Mouse (Mus musculus): ENCODE data around the gene Eef1akmt3.

- no peak for TF ChIP-seq POLR2A (IDR thresholded peaks at IDR 0.05; ENCODE audit: borderline replicate concordance, low read depth, low read length)
- no peak for TF ChIP-seq CTCF (IDR thresholded peaks at IDR 0.05; ENCODE audit: low read depth, low read length)
Measured at GRCm38 (mm10) chr10:127065981-127066380, 24.7 kb upstream of the Eef1akmt3 start.
